Mouse (Mus musculus) right cerebral cortex, adult 2 months (tissue): ENCODE results near the gene Traf1.
A peak's percentile ranks its signal among the peaks of the same experiment; 100 is the strongest.

Source experiments
- DNase-seq, 2 experiments: peaks; one replicate each; pipeline ENCODE4 v3.0.0; 2021 to 2022; ENCODE audit warnings: low spot score in 2 of 2

Traf1 gene

GRCm38 (mm10) chr2:34966243-34966934, 4.8 kb upstream of the Traf1 start:
- DNase-seq = no peak

- DNase-seq = no peak
Observed at GRCm38 (mm10) chr2:34965806-34966205, 4.2 kb upstream of the Traf1 start.

DNA sequence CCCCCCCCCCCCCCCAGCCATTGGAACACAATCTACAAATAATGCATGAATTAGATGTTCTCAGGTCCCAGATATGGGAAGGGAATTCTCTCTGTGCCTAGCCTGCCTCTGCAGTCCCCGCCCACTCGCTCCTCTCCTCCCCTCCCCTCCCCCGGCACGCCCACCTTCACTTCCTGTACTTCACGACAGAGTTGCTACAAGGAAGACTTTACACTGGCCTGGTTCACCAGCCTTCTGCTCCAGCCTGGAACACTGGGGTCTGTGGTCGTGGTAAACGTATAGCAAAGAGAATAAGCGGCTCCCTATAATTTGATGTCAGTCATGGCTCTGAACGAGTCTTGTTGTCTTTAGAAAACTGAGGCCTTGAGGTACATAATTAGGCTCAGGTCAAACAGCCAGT, 3.7 kb upstream of the Traf1 start:
- DNase-seq = no peak

- DNase-seq = no peak
Observed at GRCm38 (mm10) chr2:34964651-34965050, 3.1 kb upstream of the Traf1 start.

GRCm38 (mm10) chr2:34964230-34964629, 2.7 kb upstream of the Traf1 start:
- DNase-seq = no peak

DNA sequence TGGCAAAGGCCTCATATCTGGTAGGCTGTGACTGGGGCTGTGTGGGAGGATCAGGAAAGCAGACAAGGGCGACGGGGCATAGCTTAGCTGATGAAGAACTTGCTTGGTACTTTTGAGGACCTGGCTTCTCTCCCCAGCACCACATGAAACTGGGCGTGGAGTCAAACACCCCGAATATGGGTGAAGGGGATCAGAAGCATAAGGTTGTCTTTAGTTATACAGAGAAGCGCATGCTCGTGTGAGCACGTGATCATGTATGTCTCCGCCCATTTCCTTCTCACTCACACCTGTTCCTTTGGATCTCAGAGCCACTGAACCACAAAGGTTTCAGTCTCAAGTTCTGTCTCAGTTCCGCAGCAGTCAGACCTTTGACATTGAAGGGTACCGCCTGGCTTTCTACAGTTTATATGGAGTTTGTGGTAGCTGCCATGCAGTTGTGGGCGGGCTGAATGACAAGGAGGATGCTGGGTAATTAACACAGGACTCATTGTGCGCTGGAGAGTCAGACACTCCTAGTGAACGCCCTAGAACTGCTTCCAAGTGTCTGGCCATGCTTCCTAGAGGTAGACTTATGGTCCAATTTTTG, 1.9 kb upstream of the Traf1 start:
- no peak for DNase-seq

DNA sequence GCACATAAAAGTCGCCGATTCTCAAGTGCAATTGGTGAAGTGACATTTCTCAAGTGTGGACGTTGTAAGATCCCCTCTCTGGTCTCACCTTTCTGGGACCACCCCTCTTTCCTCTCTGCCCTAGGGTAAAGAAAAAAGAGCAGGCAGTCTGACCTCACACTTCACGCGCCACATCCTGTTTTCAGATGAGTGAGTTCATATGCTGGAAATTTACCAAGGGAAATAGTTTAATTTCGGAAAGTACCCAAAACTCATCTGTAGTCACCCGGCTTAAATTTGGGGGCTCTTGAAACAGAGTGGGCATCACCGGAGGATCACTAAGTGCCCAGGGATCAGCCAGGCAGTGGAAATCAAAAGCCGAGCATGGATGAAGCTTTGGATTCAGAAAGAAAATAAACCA, 1.3 kb upstream of the Traf1 start:
- DNase-seq = no peak

GRCm38 (mm10) chr2:34962211-34962610, 639 bp upstream of the Traf1 start:
- no peak for DNase-seq

- no peak for DNase-seq
Observed at GRCm38 (mm10) chr2:34960966-34961365, 606 bp downstream of the Traf1 start.

- peak in 1 of 2 experiments; percentile 18 for DNase-seq
Observed at GRCm38 (mm10) chr2:34960466-34960865, 1.1 kb downstream of the Traf1 start.

DNA sequence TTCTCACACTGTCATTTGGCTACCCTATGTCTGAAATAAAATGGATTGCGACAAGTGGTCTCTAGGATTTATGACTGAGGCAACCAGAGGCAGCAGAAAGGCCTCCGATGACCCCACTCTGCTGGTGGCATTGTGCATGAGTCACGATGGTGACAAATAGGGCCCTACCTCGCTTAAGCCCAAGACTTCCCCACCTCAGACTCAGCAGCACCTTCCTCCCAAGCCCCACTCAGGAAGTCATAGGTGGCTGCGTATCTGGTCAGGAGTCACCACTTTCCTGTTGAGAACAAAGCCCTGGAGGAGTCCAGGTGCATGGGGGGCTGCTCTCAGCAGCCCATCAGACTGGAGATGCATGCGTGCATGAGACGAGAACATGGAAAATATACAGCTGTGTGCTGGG, 3.0 kb downstream of the Traf1 start:
- no peak for DNase-seq

- no peak for DNase-seq
Observed at GRCm38 (mm10) chr2:34958036-34958435, 3.5 kb downstream of the Traf1 start.

DNA sequence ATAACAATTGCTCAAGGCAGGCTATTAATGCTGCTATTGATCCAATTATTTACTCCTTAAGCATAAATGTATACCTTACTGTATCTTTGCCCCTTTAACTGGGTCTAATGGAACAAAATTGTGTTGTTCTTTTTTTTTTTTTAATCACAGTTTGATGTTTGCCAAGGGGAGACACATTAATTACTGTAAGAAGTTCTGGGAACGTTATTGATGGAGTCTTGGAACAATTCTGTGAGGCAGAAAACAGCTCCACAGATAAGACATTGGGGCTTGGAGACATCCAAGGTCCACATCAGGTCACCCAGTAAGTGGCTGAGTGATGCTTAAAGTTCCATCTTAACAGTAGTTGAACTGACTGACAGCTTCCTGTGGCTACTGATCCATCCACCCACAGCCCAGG, 4.2 kb downstream of the Traf1 start:
- DNase-seq = no peak

DNA sequence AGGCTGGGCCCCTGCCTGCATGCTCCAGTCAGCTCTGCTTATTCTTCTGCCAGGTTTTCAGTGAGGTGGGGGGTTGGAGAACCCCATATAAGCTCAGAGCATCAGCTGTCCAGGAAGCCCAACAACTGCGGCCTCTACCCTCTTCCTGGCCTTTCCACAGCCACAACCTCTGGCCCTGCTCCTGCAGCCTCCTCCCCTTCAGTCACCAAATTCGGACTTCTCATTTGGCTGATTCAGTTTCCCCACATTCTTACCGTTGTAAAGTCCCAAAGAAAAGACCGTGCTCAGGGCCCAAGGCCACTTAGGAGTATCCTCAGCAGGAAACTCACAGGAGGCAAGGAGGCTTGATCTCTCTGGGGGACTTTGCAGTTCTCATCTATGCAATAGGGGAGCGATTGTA, 4.6 kb downstream of the Traf1 start:
- DNase-seq = no peak

DNA sequence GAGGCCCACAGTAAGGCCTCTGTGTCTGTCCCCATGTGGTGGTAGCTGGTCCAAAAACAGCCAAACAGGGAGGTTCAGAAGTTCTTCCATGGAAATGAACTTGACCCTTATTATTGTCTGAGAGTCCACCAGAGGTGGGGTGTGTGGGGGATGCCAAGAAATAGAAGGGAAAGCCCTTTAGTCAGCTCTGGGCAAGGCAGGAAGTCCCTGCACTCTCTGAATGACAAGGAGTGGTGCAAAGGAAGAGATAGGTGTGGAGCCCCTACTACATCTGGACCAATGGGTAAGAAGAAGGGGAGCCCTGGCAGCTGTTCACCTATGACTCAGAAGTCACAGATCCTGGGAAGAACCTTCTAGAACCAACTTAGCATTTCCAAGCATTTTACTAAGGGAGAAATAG, 7.2 kb downstream of the Traf1 start:
- DNase-seq = no peak

DNA sequence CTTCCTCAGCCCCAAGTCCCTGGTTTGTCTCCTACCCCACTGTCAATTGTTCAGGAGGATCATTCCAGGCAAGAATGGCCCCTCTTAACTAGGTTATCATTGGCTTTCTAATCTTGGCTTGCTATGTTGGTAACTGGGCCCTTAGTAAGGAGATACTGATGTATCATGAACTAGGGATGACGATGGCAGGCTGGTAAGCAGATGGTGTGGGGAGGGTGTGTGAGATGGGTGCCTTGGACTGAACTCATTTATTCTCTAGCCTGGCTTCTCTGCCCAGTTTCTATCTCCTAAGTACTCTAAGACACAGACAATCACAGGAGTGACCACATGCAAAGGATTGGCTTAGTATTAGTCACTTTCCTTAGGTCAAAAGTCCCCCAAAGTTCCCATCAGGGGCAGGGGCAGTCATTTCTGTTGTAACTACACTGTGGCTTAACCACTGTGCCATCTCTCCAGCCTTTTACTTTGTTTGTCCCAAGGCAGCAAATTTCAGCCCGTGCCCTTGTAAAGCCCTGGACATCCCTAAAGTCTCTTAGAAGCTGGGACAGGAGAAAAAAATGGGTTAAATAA, 7.9 kb downstream of the Traf1 start:
- no peak for DNase-seq

- no peak for DNase-seq
Observed at GRCm38 (mm10) chr2:34953018-34953417, 8.6 kb downstream of the Traf1 start.

DNA sequence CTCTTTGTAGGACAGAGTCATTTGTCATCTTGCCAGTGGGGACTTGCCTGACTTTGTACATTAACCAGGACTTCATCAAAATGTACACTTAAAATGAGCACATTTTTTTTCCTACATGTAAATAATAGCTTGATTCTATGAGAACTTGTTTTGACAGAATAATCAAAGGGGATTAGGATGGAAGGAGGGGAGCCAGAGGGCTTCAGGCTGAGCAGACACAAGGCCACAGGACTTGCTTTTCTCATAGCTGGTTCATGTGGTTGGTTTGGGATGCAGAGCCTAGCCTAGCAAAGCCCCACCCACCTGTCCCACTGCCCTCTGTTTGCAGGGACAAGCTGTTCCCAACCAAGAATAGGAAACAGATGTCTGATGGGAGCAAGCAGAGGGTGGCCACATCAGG, 10.1 kb downstream of the Traf1 start:
- no peak for DNase-seq

DNA sequence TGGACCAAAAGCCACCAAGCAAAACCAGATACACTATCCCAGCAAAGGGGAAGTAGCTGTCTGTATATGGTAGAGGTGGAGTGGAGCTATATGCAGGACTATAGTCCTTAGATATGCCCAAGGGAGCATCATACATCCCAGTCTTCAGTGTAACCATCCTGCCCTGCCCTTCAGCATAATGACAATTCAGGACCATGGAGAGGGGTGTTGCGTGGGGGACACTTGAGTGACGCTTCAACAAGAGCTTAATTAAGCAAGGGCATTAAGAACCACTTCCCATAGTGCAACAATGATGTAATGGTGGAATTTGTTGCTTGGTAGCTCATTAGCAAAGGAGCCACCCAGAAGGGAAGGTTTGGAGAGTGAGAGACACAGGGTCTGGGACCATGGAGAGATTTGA, 12.9 kb downstream of the Traf1 start:
- DNase-seq = no peak

- no peak for DNase-seq
Observed at GRCm38 (mm10) chr2:34946046-34946445, 15.5 kb downstream of the Traf1 start.

DNA sequence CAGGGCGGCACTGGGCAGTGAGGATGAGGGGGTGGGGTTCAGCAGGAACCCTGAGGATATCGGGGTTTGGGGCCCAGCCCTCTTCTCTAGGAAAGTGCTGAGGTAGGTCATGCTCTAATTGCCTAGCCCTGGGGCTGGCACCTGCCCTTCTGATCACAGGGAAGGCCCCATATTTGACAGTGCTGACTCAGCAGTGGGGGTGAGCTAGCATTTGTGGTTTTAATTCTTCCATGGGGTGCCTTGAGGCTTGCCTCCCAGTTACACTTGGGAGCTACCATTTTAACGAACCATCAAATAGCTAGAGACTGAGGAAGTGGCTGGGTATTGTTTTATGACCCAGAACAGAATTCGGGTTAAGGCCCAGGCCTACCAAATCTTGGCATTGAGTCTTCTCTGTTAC, 16.0 kb downstream of the Traf1 start:
- no peak for DNase-seq

- no peak for DNase-seq
Observed at GRCm38 (mm10) chr2:34944761-34945160, 16.8 kb downstream of the Traf1 start.

DNA sequence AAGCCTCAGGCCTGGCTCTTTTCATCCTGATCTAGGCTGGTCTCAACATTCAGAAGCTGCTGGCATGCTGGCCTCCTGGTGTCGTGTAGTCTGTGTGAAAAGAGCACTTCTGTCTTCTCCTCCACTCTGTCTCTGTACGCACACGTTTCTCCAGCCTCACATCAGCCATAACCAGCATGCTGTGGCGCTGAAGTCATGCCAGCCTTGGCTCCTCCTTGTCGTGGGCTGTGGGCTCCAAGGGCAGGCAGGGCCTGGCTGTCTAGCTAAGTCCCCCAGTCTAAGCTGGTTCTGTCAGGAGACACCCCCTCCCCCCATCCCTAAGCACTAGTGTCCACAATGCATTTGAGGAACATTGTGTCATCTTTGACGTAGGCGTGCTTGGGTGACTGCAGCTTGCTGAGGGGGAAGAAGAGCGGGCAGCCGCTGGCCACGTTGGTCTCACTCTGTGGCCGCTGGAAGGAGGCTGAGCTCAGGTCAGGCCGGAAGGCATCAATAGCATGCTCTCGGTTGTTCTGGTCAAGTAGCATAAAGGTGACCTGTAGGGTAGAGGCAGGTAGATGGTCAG, 17.9 kb downstream of the Traf1 start:
- no peak for DNase-seq
